Mouse (Mus musculus): Measurements from ENCODE around the gene Rpp14.
A peak's percentile ranks its signal among the peaks of the same experiment; 100 is the strongest.

Rpp14 gene

GRCm38 (mm10) chr14:8056076-8056475 lies 24.1 kb upstream of the Rpp14 start:
- no peak for ATAC-seq (ENCODE audit: insufficient number of reproducible peaks, low FRiP score, low TSS enrichment)

- ATAC-seq (ENCODE audit: insufficient number of reproducible peaks, low FRiP score, low TSS enrichment) = no peak
Measured at GRCm38 (mm10) chr14:8059938-8060337, 20.2 kb upstream of the Rpp14 start.

- ATAC-seq (ENCODE audit: insufficient number of reproducible peaks, low FRiP score, low TSS enrichment) = no peak
Measured at GRCm38 (mm10) chr14:8062076-8062475, 18.1 kb upstream of the Rpp14 start.

DNA sequence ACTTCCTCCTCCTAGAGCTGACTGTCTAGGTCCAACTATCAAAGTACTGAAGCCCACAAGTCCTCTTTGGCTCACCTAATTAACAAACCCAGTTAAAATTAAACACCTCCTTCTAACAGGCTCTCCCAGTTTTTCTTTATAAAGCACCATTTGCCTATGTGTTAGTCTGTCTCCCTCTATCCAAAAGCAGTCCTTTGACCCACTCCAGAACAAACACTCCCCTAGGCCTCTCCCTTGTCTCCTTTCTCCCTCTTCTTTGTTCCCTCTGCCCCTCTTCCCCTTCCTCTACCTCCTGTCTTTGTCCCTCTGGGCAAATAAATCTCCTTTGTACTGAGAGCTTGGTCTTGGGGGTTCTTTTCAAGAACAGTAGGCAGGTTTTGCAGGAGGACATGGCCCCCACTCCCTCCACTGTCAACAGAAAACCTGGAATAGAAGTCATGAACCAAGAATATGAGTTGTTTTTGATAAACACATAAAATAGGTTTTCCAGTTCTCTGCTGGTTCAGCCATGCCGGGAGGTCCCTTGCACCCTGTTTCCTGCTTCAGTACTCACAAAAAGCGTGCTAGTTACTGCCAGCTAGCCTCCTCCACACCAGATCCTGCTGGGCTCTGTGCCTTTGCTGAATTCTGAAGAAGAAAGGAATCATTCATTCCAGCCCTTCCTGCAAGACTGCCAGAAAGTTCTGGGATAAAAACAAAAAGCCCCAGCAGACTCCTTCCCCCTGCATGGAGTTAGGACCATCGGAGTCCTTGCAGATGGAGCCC lies 17.4 kb upstream of the Rpp14 start:
- no peak for ATAC-seq (ENCODE audit: insufficient number of reproducible peaks, low FRiP score, low TSS enrichment)

- ATAC-seq (ENCODE audit: insufficient number of reproducible peaks, low FRiP score, low TSS enrichment) = no peak
Measured at GRCm38 (mm10) chr14:8063835-8064785, 16.1 kb upstream of the Rpp14 start.

GRCm38 (mm10) chr14:8080718-8081117 lies 551 bp downstream of the Rpp14 start:
- 0 out of 2 replicates have a peak, but pooled peaks have one; percentile 1 for ATAC-seq (ENCODE audit: insufficient number of reproducible peaks, low FRiP score, low TSS enrichment)

DNA sequence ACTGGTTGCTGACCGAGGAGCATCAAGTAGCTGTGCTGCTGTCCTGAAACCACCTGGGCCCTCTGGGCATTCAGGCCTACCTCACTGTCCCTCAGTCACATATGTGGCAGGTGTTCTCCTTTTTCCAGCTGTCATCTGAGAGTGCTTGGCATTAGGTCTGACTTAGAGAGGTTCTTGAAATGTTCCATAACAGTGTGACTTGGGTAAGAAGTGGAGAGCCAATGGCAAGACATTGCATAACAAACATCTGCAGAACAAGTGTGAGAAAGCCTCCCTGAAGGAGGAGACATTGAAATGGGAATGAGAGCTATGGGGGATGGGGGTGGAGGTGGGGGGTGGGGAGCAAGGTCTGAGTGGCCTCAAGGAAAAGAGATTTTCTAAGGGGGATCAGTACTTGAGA lies 2.8 kb downstream of the Rpp14 start:
- no peak for ATAC-seq (ENCODE audit: insufficient number of reproducible peaks, low FRiP score, low TSS enrichment)

GRCm38 (mm10) chr14:8089016-8089415 lies 8.8 kb downstream of the Rpp14 start:
- ATAC-seq (ENCODE audit: insufficient number of reproducible peaks, low FRiP score, low TSS enrichment) = no peak

GRCm38 (mm10) chr14:8092573-8092972 lies 12.4 kb downstream of the Rpp14 start:
- ATAC-seq (ENCODE audit: insufficient number of reproducible peaks, low FRiP score, low TSS enrichment) = no peak

DNA sequence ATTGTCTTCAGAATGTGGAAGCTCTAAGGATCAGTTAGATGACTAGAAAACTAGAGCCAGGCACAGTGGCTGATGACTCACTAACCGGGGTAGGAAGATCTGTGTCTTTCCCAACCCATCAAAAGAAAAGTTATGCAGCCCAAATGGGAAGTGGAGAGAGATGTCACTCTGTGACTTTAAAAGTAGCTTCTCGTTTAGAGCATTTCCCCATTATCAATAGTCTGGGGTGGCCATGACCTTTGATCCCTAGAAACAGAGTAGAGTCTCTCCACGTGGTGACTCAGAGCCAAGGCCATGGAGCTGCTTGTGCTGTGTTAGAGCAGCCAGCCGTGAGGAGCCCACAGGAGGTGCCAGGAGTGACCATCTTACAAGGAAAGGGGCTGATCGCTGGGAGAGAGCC lies 13.3 kb downstream of the Rpp14 start:
- no peak for ATAC-seq (ENCODE audit: insufficient number of reproducible peaks, low FRiP score, low TSS enrichment)

- no peak for ATAC-seq (ENCODE audit: insufficient number of reproducible peaks, low FRiP score, low TSS enrichment)
Measured at GRCm38 (mm10) chr14:8094931-8095561, 14.9 kb downstream of the Rpp14 start.

DNA sequence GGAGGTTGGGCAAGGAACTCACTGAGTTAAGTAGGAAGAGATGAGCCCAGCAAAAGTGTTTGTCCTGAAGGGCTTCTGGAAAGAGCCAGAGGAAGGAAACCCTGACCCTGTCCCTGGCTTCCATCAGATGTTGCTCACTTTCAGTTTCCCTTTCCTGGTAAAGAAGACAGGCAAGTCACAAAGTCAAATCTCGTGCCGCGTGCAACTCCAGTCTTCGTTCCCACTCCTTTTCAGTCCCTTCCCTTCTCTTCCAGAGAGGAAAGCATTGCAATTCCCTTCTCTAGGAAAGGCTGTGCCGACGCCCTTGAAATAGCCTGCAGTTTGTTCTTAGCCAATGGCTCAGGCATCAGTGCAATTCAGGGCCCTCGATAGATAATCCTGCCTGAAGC lies 15.4 kb downstream of the Rpp14 start:
- no peak for ATAC-seq (ENCODE audit: insufficient number of reproducible peaks, low FRiP score, low TSS enrichment)

GRCm38 (mm10) chr14:8097978-8098686 lies 18.0 kb downstream of the Rpp14 start, which contains the start of gene Pxk:
Pxk (plus strand) TSS chr14:8098211.
- ATAC-seq (ENCODE audit: insufficient number of reproducible peaks, low FRiP score, low TSS enrichment) = peak; percentile 94

DNA sequence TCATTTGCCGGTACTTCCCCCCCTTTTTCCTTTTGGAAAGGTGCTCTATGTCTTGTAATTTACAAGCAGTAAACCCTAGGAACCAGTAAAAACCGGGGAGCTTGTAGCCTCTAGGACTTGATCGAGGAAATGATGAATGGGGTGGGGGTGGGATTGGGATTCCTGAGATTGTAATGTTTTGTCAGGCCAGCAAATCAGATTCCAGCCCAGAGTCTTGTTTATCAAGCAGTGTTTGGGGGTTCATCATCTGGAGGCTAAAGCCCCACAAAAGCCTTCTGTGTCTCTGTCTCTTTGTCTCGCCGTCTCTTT lies 18.5 kb downstream of the Rpp14 start:
- 0 out of 2 replicates have a peak, but pooled peaks have one; percentile 5 for ATAC-seq (ENCODE audit: insufficient number of reproducible peaks, low FRiP score, low TSS enrichment)

GRCm38 (mm10) chr14:8099561-8100021 lies 19.4 kb downstream of the Rpp14 start:
- no peak for ATAC-seq (ENCODE audit: insufficient number of reproducible peaks, low FRiP score, low TSS enrichment)

DNA sequence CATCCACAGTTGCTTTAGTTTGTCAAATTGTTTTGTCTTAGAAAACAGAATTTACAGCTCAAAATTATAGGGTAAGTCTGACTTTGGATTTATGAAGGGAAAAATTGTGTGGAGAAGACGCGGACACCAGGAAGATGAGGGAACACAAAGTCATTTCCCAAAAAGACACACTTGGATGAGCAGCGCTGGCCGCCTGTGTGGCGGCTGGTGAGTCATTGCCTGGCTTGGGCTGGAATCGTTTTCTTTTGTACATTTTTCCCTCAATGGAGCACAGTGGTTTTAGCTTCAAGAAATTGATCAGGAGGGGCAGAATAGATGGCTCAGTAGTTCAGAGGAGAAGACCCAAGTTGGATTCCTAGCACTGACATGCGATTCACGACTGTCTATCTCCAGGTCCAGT lies 21.7 kb downstream of the Rpp14 start:
- ATAC-seq (ENCODE audit: insufficient number of reproducible peaks, low FRiP score, low TSS enrichment) = no peak

DNA sequence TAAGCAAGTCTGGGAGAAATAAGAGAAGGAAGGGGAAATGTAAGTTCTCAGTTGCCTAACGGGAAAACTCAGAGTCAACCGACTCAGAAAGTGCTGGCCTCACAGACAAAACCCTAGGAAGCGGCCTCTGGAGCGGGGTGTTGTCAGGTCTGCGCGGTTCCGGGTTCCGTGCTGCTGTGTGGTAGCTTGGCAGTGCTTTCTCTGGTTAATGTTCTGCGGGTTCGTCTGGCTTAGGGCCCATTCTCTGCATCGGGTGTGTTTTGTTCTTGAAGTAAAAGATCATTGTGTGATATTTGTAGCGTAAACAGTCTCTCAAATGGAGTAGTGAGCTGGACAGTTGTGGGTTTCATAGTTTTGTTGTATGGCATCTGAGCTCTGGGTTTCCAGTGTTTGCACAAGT lies 22.5 kb downstream of the Rpp14 start:
- ATAC-seq (ENCODE audit: insufficient number of reproducible peaks, low FRiP score, low TSS enrichment) = no peak

- no peak for ATAC-seq (ENCODE audit: insufficient number of reproducible peaks, low FRiP score, low TSS enrichment)
Measured at GRCm38 (mm10) chr14:8108047-8108446, 27.9 kb downstream of the Rpp14 start.

- no peak for ATAC-seq (ENCODE audit: insufficient number of reproducible peaks, low FRiP score, low TSS enrichment)
Measured at GRCm38 (mm10) chr14:8108976-8109375, 28.8 kb downstream of the Rpp14 start.

DNA sequence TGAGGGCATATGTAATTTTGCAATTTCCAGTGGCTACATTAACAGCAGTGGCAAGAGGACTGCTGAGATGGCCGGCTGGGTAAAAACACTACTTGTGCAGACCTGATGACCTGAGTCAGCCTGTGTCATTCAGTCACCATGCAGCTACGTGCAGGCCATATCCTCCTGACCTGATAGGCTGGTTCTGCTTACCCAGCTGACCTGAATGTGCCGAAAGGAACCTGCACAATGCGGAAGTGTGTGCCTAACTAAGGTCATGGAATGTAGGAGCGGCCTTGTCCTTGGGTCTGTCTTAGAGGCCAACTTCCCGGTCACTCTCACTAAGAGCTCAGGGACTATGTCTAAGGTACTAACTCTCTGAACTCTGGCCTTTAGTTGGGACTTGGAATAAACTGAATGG lies 31.4 kb downstream of the Rpp14 start:
- ATAC-seq (ENCODE audit: insufficient number of reproducible peaks, low FRiP score, low TSS enrichment) = no peak
